Mouse (Mus musculus) lung, embryonic 14.5 days (tissue): ENCODE data around the gene Akap6. TPM values are rescaled to one million over a fixed set of nuclear protein-coding genes. Genes with fewer than 3 reads are reported as not detected.

Experiments
- ATAC-seq: fragments of 200-750 bp; cut with Nextera tagmentation; 2 replicates; pipeline ENCODE4 v1.8.0; 2017; ENCODE audit warnings: mild to moderate bottlenecking, moderate TSS enrichment, moderate library complexity; ENCODE audit not compliant: insufficient read depth
- DNase-seq: peaks from one replicate; pipeline ENCODE4 v3.0.0-alpha.2; 2015
- H3K27ac ChIP-seq: fragments of 300-500 bp; sonication (generic); 2 replicates; pipeline ENCODE4 v1.5.1; 2014; ENCODE audit warnings: low read depth, mild to moderate bottlenecking, moderate library complexity
- H3K27me3 ChIP-seq: fragments of 300-500 bp; sonication (generic); 2 replicates; pipeline ENCODE4 v1.6.1; 2014; ENCODE audit warnings: low read length, control low read depth; ENCODE audit not compliant: insufficient read depth
- H3K36me3 ChIP-seq: fragments of 300-500 bp; sonication (generic); 2 replicates; pipeline ENCODE4 v1.6.1; 2014; ENCODE audit warnings: control low read depth; ENCODE audit not compliant: insufficient read depth
- H3K4me1 ChIP-seq: fragments of 300-500 bp; sonication (generic); 2 replicates; pipeline ENCODE4 v1.6.1; 2014; ENCODE audit warnings: antibody characterized with exemption, control low read depth; ENCODE audit not compliant: insufficient read depth
- H3K4me2 ChIP-seq: fragments of 300-500 bp; sonication (generic); 2 replicates; pipeline ENCODE4 v1.6.1; 2014; ENCODE audit warnings: mild to moderate bottlenecking
- H3K4me3 ChIP-seq: fragments of 300-500 bp; sonication (generic); 2 replicates; pipeline ENCODE4 v1.5.1; 2014; ENCODE audit warnings: low read depth, low read length
- H3K9ac ChIP-seq: fragments of 300-500 bp; sonication (generic); 2 replicates; pipeline ENCODE4 v1.6.1; 2014
- H3K9me3 ChIP-seq: fragments of 300-500 bp; sonication (generic); 2 replicates; pipeline ENCODE4 v1.6.1; 2016; ENCODE audit warnings: low read depth, low read length, control low read depth
- CTCF ChIP-seq: IDR thresholded peaks from 2 replicates; pipeline ENCODE4 v1.5.1; 2016; ENCODE audit warnings: antibody characterized with exemption, low read depth
- WGBS: fragments of 180-500 bp; shearing (Covaris S2); extraction: QIAGEN DNeasy Blood & Tissue Kit; methylation state at CpG from one replicate; pipeline ENCODE4 v1.1.7; 2014; 5-methylcytosine and 5-hydroxymethylcytosine counted together
- polyA plus RNA-seq: library from polyadenylated mRNA; unstranded; fragments of >200 nt; fragmentation: Nextera tagmentation; extraction: Ambion mirVana; gene quantifications from 2 replicates; pipeline ENCODE4 v1.2.1, GENCODE M21; 2014

Akap6 gene
- polyA plus RNA-seq, 1 experiment from 2014 or later = 0.51 TPM

- 9% methylated on average over 14 of the region's 14 CpGs for WGBS
- Histone ChIP-seq H3K27me3 (no peaks in the 10 kb centered on the region), H3K9me3 (no peaks in the 10 kb centered on the region), H3K27ac (no peak overlapping the region), H3K9ac (no peak overlapping the region), H3K4me3 (no peak overlapping the region; the same call in 1 of the 2 replicates), H3K4me2 (peak overlapping the region; percentile 52), H3K36me3 (no peaks in the 10 kb centered on the region), H3K4me1 (peaks cover 4% of the 10 kb centered on the region; the same call in 1 of the 2 replicates)
- peak; percentile 36 for DNase-seq
- TF ChIP-seq CTCF = no peak
- peak; percentile 38; the same call in 1 of the 2 replicates for ATAC-seq
Measured at GRCm38 (mm10) chr12:52782902-52783441, 83.8 kb downstream of the Akap6 start.

DNA sequence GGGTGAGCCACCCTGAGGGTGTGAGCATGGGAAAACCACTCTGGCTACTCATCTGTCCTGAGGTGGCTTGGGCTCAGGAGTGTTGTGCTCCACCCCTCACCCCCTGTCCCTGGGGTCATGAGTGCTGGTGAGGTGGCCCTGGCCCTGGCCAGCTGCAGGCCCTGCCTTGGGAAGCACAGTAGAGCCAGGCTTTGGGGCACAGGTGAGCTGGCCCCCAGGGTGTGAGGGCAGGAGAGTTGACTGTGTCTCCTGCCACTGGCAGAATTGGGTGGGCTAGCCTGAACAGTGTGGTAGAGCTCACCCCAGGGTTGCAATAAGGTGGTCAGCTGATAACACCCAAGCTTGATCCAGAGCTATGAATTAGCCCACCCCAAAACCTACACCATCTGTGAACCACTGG lies 86.0 kb downstream of the Akap6 start:
- no peak overlapping the region for H3K27ac ChIP-seq
- H3K4me1 ChIP-seq = peaks cover 4% of the 10 kb centered on the region; the same call in 1 of the 2 replicates
- no peak overlapping the region for H3K4me2 ChIP-seq
- no peak for TF ChIP-seq CTCF
- DNase-seq (no peak), ATAC-seq (no peak)
- H3K9ac ChIP-seq = no peak overlapping the region
- H3K4me3 ChIP-seq = no peak overlapping the region
- no peaks in the 10 kb centered on the region for H3K9me3 ChIP-seq
- H3K36me3 ChIP-seq = no peaks in the 10 kb centered on the region
- H3K27me3 ChIP-seq = no peaks in the 10 kb centered on the region

DNA sequence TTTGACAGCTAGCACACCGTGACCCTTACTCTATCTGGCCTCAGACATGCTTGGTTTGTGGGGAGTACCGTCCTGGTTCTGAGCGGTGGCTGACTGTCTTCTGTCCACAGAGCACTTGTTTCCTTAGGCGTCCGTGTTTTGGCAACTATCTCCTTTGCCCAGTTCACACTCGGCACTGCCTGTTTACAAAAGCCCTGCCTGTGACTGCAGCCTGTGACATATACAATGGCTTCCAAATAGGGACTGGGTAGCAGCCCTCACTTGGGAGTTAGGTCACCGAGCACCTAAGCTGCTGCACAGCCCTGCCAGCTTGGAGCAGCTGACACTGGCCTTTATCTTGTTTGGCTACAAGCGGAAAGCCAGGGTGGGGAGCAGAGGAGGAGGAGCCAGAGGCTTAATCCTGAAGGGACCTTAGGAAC lies 91.2 kb downstream of the Akap6 start:
- Histone ChIP-seq H3K4me2 (peak overlapping the region; percentile 31; the same call in 1 of the 2 replicates), H3K9ac (no peak overlapping the region), H3K27me3 (no peaks in the 10 kb centered on the region), H3K9me3 (no peaks in the 10 kb centered on the region), H3K4me3 (no peak overlapping the region), H3K36me3 (no peaks in the 10 kb centered on the region), H3K27ac (no peak overlapping the region), H3K4me1 (no peaks in the 10 kb centered on the region)
- peak; percentile 41 for DNase-seq
- peak; percentile 66; the same call in 1 of the 2 replicates for ATAC-seq
- no peak for TF ChIP-seq CTCF
- 11% methylated on average over 8 of the region's 8 CpGs for WGBS

DNA sequence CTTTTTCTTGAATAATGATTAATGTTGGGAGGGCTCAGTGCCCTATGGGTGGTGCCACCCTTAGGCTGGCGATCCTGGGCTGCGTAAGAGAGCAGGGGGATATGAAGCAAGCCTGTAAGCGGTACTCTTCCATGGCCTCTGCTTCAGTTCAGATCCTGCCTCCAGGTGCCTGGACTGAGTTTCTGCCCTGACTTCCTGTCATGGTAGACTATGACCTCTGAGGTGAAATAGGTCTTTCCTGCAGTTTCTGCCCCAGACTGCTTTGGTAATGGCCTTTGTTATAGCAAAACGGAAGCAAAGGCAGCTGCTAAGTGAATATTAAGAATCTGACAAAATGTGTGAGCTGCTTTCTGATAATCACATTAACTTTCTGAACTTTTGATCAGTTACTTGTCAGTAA lies 94.9 kb downstream of the Akap6 start:
- no peak for TF ChIP-seq CTCF
- H3K4me1 ChIP-seq = no peaks in the 10 kb centered on the region
- no peak overlapping the region for H3K27ac ChIP-seq
- ATAC-seq = no peak
- H3K9ac ChIP-seq = no peak overlapping the region
- no peaks in the 10 kb centered on the region for H3K36me3 ChIP-seq
- no peak for DNase-seq
- 82% methylated on average over 4 of the region's 4 CpGs for whole genome bisulfite sequencing
- H3K4me2 ChIP-seq = no peak overlapping the region
- no peaks in the 10 kb centered on the region for H3K27me3 ChIP-seq
- H3K9me3 ChIP-seq = no peaks in the 10 kb centered on the region
- no peak overlapping the region for H3K4me3 ChIP-seq

GRCm38 (mm10) chr12:52795551-52796470 lies 96.6 kb downstream of the Akap6 start:
- WGBS = 88% methylated on average over 18 of the region's 18 CpGs
- no peaks in the 10 kb centered on the region for H3K36me3 ChIP-seq
- H3K27me3 ChIP-seq = no peaks in the 10 kb centered on the region
- H3K9me3 ChIP-seq = no peaks in the 10 kb centered on the region
- no peak overlapping the region for H3K9ac ChIP-seq
- H3K4me1 ChIP-seq = no peaks in the 10 kb centered on the region
- no peak overlapping the region for H3K27ac ChIP-seq
- no peak for TF ChIP-seq CTCF
- H3K4me3 ChIP-seq = no peak overlapping the region
- H3K4me2 ChIP-seq = no peak overlapping the region
- no peak for DNase-seq
- ATAC-seq = no peak

DNA sequence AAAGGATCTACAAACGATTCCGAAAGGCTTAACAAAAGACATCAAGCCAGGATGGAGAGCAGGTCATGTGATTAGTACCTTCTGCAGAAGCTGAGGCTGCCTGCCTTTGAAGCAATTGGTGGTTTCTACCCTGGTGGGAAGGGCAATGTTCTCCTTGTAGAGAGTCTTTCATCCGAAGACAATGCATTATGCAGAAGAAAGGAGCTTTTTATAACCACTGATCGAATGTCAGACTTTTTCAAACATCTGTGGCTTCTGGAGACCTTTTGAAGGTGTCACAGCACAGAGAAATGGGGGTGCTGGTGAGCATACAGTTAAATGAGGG lies 97.2 kb downstream of the Akap6 start:
- no peaks in the 10 kb centered on the region for H3K9me3 ChIP-seq
- no peak overlapping the region for H3K27ac ChIP-seq
- DNase-seq (no peak), ATAC-seq (no peak)
- H3K4me1 ChIP-seq = no peaks in the 10 kb centered on the region
- no peaks in the 10 kb centered on the region for H3K36me3 ChIP-seq
- no peak overlapping the region for H3K4me2 ChIP-seq
- WGBS = 74% methylated on average over 4 of the region's 4 CpGs
- no peaks in the 10 kb centered on the region for H3K27me3 ChIP-seq
- H3K9ac ChIP-seq = no peak overlapping the region
- H3K4me3 ChIP-seq = no peak overlapping the region
- TF ChIP-seq CTCF = no peak

DNA sequence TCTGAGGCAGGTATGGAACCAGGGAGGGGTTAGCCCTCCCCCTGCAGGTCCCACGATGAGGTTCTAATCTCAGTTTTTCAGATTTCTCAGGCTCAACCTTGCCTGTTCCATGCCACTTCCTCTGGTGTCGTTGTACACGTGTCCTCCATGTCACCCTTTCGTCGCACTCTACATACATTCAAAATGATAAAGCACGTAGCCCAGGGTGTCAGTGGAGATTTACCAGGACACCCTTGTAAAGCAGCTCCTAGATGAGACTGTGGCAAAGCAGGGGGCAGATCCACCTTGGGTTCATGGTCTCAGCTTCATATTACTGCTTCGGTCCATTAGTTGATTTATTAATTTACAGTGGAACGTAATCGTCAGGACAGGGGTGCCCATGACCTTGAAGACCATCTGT lies 100.5 kb downstream of the Akap6 start:
- H3K9me3 ChIP-seq = no peaks in the 10 kb centered on the region
- H3K27ac ChIP-seq = no peak overlapping the region
- H3K4me1 ChIP-seq = no peaks in the 10 kb centered on the region
- no peak for TF ChIP-seq CTCF
- H3K27me3 ChIP-seq = no peaks in the 10 kb centered on the region
- no peak overlapping the region for H3K9ac ChIP-seq
- WGBS = 76% methylated on average over 9 of the region's 9 CpGs
- DNase-seq (no peak), ATAC-seq (no peak)
- no peaks in the 10 kb centered on the region for H3K36me3 ChIP-seq
- no peak overlapping the region for H3K4me2 ChIP-seq
- no peak overlapping the region for H3K4me3 ChIP-seq
